Mouse (Mus musculus) T-cell, adult 2 months (primary cell): Measurements from ENCODE around the gene Rnf123.
A peak's percentile ranks its signal among the peaks of the same experiment; 100 is the strongest.

ENCODE experiments used
- DNase-seq: peaks from one replicate; pipeline ENCODE4 v3.0.0; 2022; ENCODE audit warnings: low spot score

Rnf123 gene

DNA sequence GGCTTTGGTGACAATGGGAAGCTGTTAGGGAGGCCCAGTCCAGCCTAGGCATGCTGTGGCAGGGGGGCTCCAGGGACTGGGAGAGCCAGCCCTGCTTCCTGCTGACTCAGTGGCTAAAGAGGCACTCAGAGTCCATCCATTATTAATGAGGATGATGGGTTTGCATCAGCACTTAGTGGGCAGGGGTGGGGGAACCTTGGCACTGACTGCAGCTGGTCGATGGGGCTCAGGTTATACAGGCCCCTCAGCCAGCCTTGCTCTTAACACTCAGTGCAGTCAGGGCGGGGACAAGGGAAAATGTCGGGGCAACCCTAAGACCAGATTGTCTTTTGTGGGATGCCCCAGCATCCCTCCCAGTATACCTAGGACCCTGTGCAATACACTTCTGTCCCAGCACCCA lies 21.0 kb downstream of the Rnf123 start:
- DNase-seq: no peak

- DNase-seq: no peak
Measured at GRCm38 (mm10) chr9:108058291-108058690, 24.9 kb downstream of the Rnf123 start.

- DNase-seq: no peak
Measured at GRCm38 (mm10) chr9:108057262-108057562, 25.9 kb downstream of the Rnf123 start.

GRCm38 (mm10) chr9:108056361-108057261 lies 26.5 kb downstream of the Rnf123 start:
- DNase-seq: no peak

- no peak for DNase-seq
Measured at GRCm38 (mm10) chr9:108055661-108056237, 27.4 kb downstream of the Rnf123 start.

- no peak for DNase-seq
Measured at GRCm38 (mm10) chr9:108055061-108055460, 28.1 kb downstream of the Rnf123 start.

DNA sequence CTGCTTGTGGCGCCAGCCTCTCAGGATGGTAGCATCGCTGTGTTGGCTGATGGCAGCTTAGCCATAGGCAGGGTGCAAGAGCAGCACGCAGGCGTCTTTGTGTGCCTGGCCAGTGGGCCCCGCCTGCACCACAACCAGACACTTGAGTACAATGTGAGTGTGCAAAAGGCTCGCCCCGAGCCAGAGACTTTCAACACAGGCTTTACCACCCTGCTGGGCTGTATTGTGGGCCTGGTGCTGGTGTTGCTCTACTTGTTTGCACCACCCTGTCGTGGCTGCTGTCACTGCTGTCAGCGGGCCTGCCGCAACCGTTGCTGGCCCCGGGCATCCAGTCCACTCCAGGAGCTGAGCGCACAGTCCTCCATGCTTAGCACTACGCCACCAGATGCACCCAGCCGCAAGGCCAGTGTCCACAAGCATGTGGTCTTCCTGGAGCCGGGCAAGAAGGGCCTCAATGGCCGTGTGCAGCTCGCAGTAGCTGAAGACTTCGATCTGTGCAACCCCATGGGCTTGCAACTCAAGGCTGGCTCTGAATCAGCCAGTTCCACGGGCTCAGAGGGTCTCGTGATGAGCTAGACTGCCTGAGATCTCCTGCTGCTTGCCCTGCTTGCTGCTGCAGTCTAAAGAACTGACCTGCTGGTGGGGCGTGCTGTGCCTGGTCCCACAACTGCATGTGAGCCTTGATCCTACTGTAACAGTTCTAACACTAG lies 28.7 kb downstream of the Rnf123 start:
- DNase-seq: no peak

- DNase-seq: no peak
Measured at GRCm38 (mm10) chr9:108053665-108054225, 29.4 kb downstream of the Rnf123 start.

DNA sequence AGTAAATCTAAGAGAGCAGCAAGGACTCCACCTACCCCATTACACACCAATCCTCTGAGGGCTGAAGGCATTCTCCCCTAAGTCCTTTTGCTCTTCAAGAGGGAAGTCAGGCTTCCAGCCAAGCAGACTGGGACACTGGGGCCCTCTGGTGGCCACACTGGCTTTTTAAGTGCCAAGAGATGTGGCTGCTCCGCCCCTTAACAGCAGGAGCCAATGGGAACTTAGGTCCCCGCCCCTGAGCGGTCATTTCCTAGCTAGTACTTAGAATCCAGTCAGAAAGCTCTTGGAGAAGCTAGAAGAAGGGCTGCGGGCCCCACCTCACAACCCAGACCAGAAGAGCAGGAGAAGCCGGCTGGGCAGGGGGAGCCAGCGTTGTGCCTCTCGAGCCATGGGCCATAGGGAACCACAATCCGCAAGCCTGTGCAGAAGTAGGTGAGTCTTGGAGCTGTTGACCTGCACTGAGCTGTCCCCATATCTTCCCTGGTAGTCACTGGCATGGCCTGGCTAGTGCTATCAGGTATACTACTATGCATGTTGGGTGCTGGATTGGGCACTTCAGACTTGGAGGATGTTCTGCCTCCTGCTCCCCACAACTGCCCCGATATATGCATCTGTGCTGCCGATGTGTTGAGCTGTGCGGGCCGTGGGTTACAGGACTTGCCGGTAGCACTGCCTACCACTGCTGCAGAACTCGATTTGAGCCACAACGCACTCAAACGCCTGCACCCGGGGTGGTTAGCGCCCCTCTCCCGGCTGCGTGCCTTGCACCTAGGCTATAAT lies 30.1 kb downstream of the Rnf123 start, which contains the start of gene Amigo3:
Gene Amigo3, plus strand, starts transcription at position 275 of the 780 bp plus-strand sequence.
- peak; percentile 95 for DNase-seq

DNA sequence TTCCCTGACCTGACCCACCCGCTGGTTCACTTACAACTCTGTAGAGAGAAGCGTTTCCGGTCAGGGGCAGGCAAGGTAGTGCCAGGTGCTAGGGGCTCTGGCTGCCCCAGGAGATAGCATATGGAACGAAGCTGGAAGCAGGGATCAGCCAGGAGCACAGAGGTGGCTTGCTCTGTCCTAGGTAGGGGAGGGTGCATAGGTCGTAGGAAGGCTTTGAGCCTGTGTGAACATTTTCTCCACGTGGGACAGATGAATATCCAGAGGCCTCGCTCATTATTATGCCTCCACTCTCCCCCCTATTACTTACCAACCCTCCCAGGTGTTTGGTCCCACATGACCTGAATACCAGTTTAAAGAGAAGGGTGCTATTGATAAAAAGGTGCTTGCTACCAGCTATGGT lies 30.7 kb downstream of the Rnf123 start:
- no peak for DNase-seq

- no peak for DNase-seq
Measured at GRCm38 (mm10) chr9:108051931-108052220, 31.3 kb downstream of the Rnf123 start.

DNA sequence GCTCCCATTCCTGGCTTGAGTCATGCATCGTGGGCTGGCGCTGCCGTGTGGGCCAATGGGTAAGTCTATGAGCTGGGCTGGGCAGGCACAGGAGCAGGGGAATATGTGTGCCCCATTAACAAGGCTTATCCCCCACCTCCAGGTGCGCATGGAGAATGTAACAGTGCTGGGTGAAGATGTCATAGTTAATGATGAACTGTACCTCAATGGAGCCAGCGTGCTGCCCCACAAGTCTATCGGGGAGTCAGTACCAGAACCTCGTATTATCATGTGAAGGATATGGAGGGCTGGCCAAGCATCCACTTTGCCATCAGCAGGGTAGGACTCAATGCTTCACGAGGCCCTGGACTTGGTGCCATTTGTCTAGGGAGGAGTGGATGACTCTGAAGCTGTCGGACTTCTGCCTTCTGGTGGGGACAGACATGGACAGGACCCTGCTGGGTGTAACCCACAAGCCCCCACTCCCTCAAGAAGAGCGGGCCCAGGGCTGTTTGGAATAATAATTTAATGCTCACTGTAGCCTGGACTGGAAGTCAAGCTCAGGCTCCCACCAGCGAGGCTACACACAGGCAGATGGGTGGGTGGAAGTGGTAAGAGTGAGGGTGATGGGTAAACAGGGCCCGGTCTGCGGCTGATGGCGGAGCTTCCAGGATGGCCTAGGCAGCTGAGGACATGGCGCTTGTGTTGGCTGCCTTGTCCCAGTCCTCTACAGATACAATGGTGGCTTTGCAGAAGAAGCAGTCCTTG lies 31.8 kb downstream of the Rnf123 start:
- DNase-seq: no peak

GRCm38 (mm10) chr9:108049561-108050251 lies 33.4 kb downstream of the Rnf123 start:
- DNase-seq: peak; percentile 38

GRCm38 (mm10) chr9:108049016-108049455 lies 34.1 kb downstream of the Rnf123 start, which contains the start of gene Gmppb:
Gene Gmppb (plus strand): TSS chr9:108049242.
- DNase-seq: peak; percentile 97

GRCm38 (mm10) chr9:108048566-108048955 lies 34.6 kb downstream of the Rnf123 start:
- DNase-seq: no peak

- no peak for DNase-seq
Measured at GRCm38 (mm10) chr9:108047601-108048565, 35.3 kb downstream of the Rnf123 start.

GRCm38 (mm10) chr9:108046582-108046981 lies 36.6 kb downstream of the Rnf123 start:
- DNase-seq: no peak

GRCm38 (mm10) chr9:108044751-108045492 lies 38.2 kb downstream of the Rnf123 start:
- no peak for DNase-seq
